Mouse (Mus musculus) heart, postnatal 0 days (tissue): ENCODE results near the gene Pithd1.

Experiments used
- CTCF ChIP-seq: IDR thresholded peaks from 2 replicates; pipeline ENCODE4 v1.5.1; 2016; ENCODE audit warnings: antibody characterized with exemption, control low read depth, low read depth
- EP300 ChIP-seq: IDR thresholded peaks from 2 replicates; pipeline ENCODE4 v1.6.1; 2016; ENCODE audit warnings: antibody characterized with exemption, low read depth

DNA sequence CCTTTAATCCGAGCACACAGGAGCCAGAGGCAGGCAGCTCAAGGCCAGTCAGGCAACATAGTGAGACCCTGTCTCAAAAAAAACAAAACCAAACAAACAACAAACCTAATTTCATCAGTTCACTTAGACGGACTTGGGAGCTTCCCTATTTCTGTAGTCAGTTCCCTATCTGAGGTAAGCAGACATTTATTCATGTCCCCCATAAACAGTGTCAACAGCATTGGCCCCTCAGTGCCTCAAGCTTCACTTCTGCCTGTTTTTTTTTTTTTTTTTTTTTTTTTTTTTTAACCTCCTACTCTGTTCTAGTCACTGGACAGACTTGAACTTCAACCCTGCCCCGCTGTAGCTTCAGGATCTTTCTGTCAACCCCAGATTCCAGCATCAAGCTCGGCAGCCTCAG is 48.0 kb upstream of the Pithd1 start:
- TF ChIP-seq CTCF: no peak
- TF ChIP-seq EP300: no peak
